Mouse (Mus musculus): Measurements from ENCODE around the gene Ablim1. TPM values are rescaled to one million over a fixed set of nuclear protein-coding genes. Genes with fewer than 3 reads are reported as not detected.

The Ablim1 gene
- polyA plus RNA-seq, 1 experiment from 2014 or later = 29.2 TPM

DNA sequence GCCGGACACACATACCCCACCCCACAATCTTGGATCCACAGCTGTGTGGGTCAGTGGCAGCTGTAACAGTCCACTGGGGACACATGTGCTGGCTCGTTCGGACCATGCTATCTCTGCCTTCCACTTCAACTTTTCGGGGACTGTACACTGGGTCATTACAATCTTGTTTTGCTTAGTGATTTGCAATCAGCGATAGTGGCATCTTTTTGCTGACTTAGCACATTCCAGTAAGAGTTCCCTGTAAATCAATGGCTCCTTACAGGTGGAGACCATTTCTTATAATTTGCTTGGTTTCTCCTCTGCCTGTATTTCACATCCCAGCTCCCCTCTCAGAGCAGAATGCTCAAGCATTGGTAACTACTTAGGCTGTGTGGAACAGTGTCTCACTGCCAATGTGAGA lies 140.7 kb downstream of the Ablim1 start:
- Histone ChIP-seq H3K9ac (ENCODE audit: low read depth, low read length) (no peak overlapping the region), H3K36me3 (ENCODE audit: control insufficient read depth, insufficient read depth, low read length) (no peaks in the 10 kb centered on the region), H3K9me3 (ENCODE audit: control insufficient read depth, low read length) (no peaks in the 10 kb centered on the region), H3K4me3 (ENCODE audit: low read length) (no peak overlapping the region), H3K4me2 (ENCODE audit: low read depth, low read length) (no peak overlapping the region), H3K4me1 (ENCODE audit: control insufficient read depth, insufficient read depth, low read length) (no peaks in the 10 kb centered on the region), H3K27ac (ENCODE audit: low read length) (no peak overlapping the region), H3K27me3 (replicated peaks; ENCODE audit: control insufficient read depth, insufficient read depth, low read length) (no peaks in the 10 kb centered on the region)
- no peak for ATAC-seq
- 68% methylated on average over 5 of the region's 5 CpGs for WGBS

DNA sequence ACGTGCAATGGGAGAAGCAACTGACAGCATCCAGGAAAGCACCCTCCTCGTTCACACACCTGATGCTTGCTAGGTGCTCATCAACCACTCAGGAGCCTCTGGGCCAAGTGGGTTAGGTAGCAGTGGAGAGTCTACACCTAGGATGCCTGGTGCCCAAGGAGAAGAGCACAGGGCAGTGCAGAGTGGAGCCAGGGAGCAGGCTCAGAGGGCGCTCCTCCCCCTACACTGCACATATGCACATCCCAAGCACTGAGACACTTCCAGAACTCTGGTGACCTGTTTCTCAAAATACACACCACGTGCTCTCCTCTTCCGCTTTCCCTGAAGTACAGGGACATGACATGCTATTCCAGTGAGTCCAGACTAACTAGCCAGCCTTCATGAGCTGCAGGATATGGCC lies 142.4 kb downstream of the Ablim1 start:
- Histone ChIP-seq H3K27ac (ENCODE audit: low read length) (no peak overlapping the region), H3K36me3 (ENCODE audit: control insufficient read depth, insufficient read depth, low read length) (no peaks in the 10 kb centered on the region), H3K27me3 (replicated peaks; ENCODE audit: control insufficient read depth, insufficient read depth, low read length) (no peaks in the 10 kb centered on the region), H3K9ac (ENCODE audit: low read depth, low read length) (no peak overlapping the region), H3K4me2 (ENCODE audit: low read depth, low read length) (no peak overlapping the region), H3K9me3 (ENCODE audit: control insufficient read depth, low read length) (no peaks in the 10 kb centered on the region), H3K4me1 (ENCODE audit: control insufficient read depth, insufficient read depth, low read length) (no peaks in the 10 kb centered on the region), H3K4me3 (ENCODE audit: low read length) (no peak overlapping the region)
- 85% methylated on average over 5 of the region's 5 CpGs for WGBS
- no peak for ATAC-seq

DNA sequence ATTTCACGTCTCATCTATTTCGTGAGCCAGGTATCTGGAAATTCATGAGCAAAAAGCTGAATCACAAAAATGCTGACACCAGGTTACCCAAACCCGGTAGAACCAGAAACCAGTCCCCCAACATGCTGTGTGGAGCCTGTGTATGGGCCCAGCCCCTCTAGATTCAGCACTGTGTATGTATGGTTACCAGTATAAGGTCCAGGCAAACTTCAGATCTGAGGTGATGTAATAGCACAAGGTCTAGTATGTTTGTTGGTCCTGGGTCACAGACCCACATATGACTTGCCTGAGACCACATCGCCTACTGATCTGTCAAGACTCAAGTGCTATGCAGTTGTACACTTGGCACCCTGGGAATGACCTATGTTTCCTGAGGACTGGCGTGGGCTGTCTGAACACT lies 143.8 kb downstream of the Ablim1 start:
- 86% methylated on average over 5 of the region's 5 CpGs for WGBS
- Histone ChIP-seq H3K9ac (ENCODE audit: low read depth, low read length) (no peak overlapping the region), H3K36me3 (ENCODE audit: control insufficient read depth, insufficient read depth, low read length) (no peaks in the 10 kb centered on the region), H3K4me1 (ENCODE audit: control insufficient read depth, insufficient read depth, low read length) (no peaks in the 10 kb centered on the region), H3K4me3 (ENCODE audit: low read length) (no peak overlapping the region), H3K4me2 (ENCODE audit: low read depth, low read length) (no peak overlapping the region), H3K27ac (ENCODE audit: low read length) (no peak overlapping the region), H3K27me3 (replicated peaks; ENCODE audit: control insufficient read depth, insufficient read depth, low read length) (no peaks in the 10 kb centered on the region), H3K9me3 (ENCODE audit: control insufficient read depth, low read length) (no peaks in the 10 kb centered on the region)
- no peak for ATAC-seq

DNA sequence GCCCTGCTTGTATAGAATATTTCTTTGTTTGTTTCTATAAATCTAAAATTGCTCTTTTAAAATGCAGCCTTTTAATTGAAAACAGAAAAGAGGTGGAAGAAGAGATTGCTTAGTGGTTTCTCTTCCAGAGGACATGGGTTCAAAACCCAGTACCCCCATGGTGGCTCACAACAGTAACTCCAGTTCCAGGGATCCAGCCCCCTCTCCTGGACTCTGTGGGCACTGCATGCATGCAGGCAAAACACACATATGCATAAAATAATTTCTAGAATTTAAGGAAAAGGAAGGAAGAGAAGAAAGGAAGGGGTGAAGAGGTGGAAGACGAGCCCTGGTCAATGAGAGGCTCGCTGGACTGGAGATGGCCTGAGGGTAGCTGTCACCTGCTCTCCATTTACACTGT lies 145.2 kb downstream of the Ablim1 start:
- Histone ChIP-seq H3K27me3 (replicated peaks; ENCODE audit: control insufficient read depth, insufficient read depth, low read length) (no peaks in the 10 kb centered on the region), H3K9me3 (ENCODE audit: control insufficient read depth, low read length) (no peaks in the 10 kb centered on the region), H3K4me3 (ENCODE audit: low read length) (no peak overlapping the region), H3K36me3 (ENCODE audit: control insufficient read depth, insufficient read depth, low read length) (no peaks in the 10 kb centered on the region), H3K9ac (ENCODE audit: low read depth, low read length) (no peak overlapping the region), H3K4me1 (ENCODE audit: control insufficient read depth, insufficient read depth, low read length) (no peaks in the 10 kb centered on the region), H3K27ac (ENCODE audit: low read length) (no peak overlapping the region), H3K4me2 (ENCODE audit: low read depth, low read length) (no peak overlapping the region)
- WGBS = 90% methylated on average over 2 of the region's 2 CpGs
- ATAC-seq = no peak

DNA sequence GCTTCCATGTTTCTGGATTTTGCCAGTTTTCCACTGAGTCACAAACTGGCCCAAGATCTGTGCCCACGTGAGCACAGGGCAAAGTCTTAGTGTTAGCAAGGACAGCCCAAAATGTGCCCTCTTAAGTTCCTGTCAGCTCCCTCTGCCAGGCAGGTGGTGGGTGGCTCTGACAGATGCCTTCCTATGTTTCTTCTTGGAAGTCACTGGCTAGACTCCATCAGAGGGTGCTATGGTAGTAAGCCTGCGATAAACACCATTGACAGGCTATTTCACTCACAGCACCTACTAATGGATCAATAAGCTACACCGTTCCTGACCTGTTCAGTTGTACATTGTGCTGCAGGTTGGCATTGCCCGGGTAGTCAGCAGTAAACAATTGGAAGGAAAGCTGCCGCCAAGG lies 147.0 kb downstream of the Ablim1 start:
- Histone ChIP-seq H3K36me3 (ENCODE audit: control insufficient read depth, insufficient read depth, low read length) (no peaks in the 10 kb centered on the region), H3K27ac (ENCODE audit: low read length) (no peak overlapping the region), H3K4me2 (ENCODE audit: low read depth, low read length) (no peak overlapping the region), H3K9me3 (ENCODE audit: control insufficient read depth, low read length) (no peaks in the 10 kb centered on the region), H3K27me3 (replicated peaks; ENCODE audit: control insufficient read depth, insufficient read depth, low read length) (no peaks in the 10 kb centered on the region), H3K4me3 (ENCODE audit: low read length) (no peak overlapping the region), H3K4me1 (ENCODE audit: control insufficient read depth, insufficient read depth, low read length) (no peaks in the 10 kb centered on the region), H3K9ac (ENCODE audit: low read depth, low read length) (no peak overlapping the region)
- no peak for ATAC-seq
- WGBS = 83% methylated on average over 5 of the region's 5 CpGs

DNA sequence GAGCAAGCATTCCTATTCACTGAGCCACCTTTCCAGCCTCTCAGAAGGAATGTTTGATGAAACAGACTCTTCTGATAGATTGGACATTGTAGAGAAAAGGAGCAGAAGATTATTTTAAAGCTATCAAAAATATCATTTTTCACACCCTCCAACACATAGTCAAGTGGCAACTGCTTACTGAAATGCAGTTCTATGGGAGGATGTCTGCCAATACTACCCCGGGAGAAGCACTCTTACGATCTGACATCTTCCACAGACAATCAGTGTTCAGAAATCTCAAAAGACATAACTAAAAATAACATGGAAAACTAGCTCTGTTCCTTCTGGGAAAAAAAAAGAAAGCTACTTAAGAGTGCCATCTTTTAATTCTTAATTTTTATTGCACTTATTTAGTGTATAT lies 149.8 kb downstream of the Ablim1 start:
- no peak for ATAC-seq
- Histone ChIP-seq H3K4me2 (ENCODE audit: low read depth, low read length) (no peak overlapping the region), H3K27me3 (replicated peaks; ENCODE audit: control insufficient read depth, insufficient read depth, low read length) (no peaks in the 10 kb centered on the region), H3K9me3 (ENCODE audit: control insufficient read depth, low read length) (no peaks in the 10 kb centered on the region), H3K27ac (ENCODE audit: low read length) (no peak overlapping the region), H3K9ac (ENCODE audit: low read depth, low read length) (no peak overlapping the region), H3K4me3 (ENCODE audit: low read length) (no peak overlapping the region), H3K36me3 (ENCODE audit: control insufficient read depth, insufficient read depth, low read length) (no peaks in the 10 kb centered on the region), H3K4me1 (ENCODE audit: control insufficient read depth, insufficient read depth, low read length) (no peaks in the 10 kb centered on the region)
- whole genome bisulfite sequencing = 76% methylated on average over 2 of the region's 2 CpGs

DNA sequence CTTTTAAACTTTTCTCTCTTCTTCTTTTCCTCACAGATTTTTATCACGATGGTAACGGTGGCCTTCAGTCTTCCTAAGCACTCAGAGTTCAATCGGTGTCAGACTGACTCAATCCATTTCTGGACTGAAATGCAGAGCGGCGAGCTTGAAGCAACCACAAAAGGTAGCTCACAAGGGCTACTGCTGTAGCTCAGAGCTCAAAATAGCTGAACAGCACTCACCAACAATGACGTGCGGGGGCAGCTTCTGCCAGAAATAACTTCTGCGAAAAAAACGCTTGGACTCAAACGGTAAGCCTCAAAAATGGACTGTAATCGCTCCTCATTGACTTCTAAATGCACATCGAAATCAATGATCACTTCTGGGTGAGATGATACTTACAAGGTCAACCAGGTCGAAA lies 151.4 kb downstream of the Ablim1 start:
- no peak overlapping the region for H3K9ac ChIP-seq (ENCODE audit: low read depth, low read length)
- no peaks in the 10 kb centered on the region for H3K4me1 ChIP-seq (ENCODE audit: control insufficient read depth, insufficient read depth, low read length)
- H3K9me3 ChIP-seq (ENCODE audit: control insufficient read depth, low read length) = no peaks in the 10 kb centered on the region
- H3K4me2 ChIP-seq (ENCODE audit: low read depth, low read length) = no peak overlapping the region
- no peak overlapping the region for H3K27ac ChIP-seq (ENCODE audit: low read length)
- no peak overlapping the region for H3K4me3 ChIP-seq (ENCODE audit: low read length)
- no peaks in the 10 kb centered on the region for H3K36me3 ChIP-seq (ENCODE audit: control insufficient read depth, insufficient read depth, low read length)
- ATAC-seq = no peak
- H3K27me3 ChIP-seq (replicated peaks; ENCODE audit: control insufficient read depth, insufficient read depth, low read length) = no peaks in the 10 kb centered on the region
- 85% methylated on average over 13 of the region's 13 CpGs for WGBS

DNA sequence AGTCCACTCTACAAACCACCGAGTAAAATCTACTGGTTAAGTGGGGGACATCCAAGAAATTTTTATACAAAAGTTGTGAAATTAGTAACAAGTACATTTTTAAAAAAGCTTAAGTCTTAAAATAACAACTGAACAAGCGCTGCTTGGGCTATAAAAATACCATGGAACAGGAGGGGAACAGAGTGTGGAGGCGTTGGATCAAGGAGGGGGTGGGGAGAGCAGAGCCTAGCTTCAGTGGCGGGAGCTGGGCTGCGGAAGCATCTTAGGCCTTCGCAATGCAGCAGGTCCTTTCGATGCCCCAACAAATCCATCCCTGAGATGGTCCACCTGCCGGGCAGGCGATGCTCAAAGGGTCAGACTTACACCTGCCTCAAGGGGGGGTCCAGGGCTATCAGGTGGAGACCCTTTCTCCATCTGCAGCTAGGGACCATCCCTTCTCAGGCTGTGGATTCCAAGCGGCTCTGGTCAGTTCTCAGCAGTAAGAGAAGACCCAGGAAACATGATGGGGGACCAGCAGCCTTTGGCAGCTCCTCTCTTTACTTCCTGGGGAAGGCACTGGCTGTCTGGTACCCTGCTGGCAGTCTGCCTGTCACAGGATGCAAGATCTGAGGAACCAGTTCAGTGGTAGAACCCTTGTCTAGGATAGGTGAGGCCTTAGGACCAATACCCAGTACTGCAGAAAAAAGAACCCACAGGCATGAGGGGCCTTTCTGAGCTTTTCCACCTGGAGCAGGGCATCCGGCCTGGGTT lies 152.6 kb downstream of the Ablim1 start:
- ATAC-seq = no peak
- H3K27me3 ChIP-seq (replicated peaks; ENCODE audit: control insufficient read depth, insufficient read depth, low read length) = no peaks in the 10 kb centered on the region
- no peaks in the 10 kb centered on the region for H3K4me1 ChIP-seq (ENCODE audit: control insufficient read depth, insufficient read depth, low read length)
- no peak overlapping the region for H3K27ac ChIP-seq (ENCODE audit: low read length)
- no peaks in the 10 kb centered on the region for H3K36me3 ChIP-seq (ENCODE audit: control insufficient read depth, insufficient read depth, low read length)
- H3K4me3 ChIP-seq (ENCODE audit: low read length) = no peak overlapping the region
- H3K4me2 ChIP-seq (ENCODE audit: low read depth, low read length) = no peak overlapping the region
- H3K9me3 ChIP-seq (ENCODE audit: control insufficient read depth, low read length) = no peaks in the 10 kb centered on the region
- 71% methylated on average over 11 of the region's 11 CpGs for WGBS
- no peak overlapping the region for H3K9ac ChIP-seq (ENCODE audit: low read depth, low read length)

DNA sequence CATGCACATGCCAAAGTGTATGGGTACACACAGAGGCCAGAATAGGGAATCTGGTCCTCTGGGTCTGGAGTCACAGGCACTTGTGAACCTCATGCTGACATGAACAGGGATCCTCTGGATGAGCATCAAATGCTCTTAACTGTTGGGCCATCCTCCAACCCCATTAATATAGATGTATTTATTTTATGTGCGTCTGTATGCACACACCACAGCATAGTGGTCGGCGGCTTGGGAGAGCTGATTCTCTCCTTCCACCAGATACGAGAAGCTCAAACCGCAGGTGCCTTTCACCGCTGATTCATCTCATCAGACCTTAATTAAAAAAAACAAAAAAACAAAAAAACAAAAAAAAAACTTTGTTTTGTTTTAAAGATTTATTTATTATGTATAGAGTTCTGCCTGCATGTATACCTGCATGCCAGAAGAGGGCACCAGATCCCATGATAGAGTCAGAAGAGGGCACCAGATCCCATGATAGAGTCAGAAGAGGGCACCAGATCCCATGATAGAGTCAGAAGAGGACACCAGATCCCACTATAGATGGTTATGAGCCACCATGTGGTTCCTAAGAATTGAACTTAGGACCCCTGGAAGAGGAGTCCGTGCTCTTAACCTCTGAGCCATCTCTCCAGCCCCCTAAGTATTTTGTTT lies 153.6 kb downstream of the Ablim1 start:
- no peak overlapping the region for H3K4me2 ChIP-seq (ENCODE audit: low read depth, low read length)
- no peak overlapping the region for H3K9ac ChIP-seq (ENCODE audit: low read depth, low read length)
- no peaks in the 10 kb centered on the region for H3K27me3 ChIP-seq (replicated peaks; ENCODE audit: control insufficient read depth, insufficient read depth, low read length)
- 64% methylated on average over 7 of the region's 7 CpGs for WGBS
- no peak overlapping the region for H3K4me3 ChIP-seq (ENCODE audit: low read length)
- no peaks in the 10 kb centered on the region for H3K9me3 ChIP-seq (ENCODE audit: control insufficient read depth, low read length)
- no peaks in the 10 kb centered on the region for H3K36me3 ChIP-seq (ENCODE audit: control insufficient read depth, insufficient read depth, low read length)
- H3K27ac ChIP-seq (ENCODE audit: low read length) = no peak overlapping the region
- 0 out of 2 replicates have a peak, but pooled peaks have one; percentile 36 for ATAC-seq
- H3K4me1 ChIP-seq (ENCODE audit: control insufficient read depth, insufficient read depth, low read length) = no peaks in the 10 kb centered on the region

All from intestine, embryonic 16.5 days (tissue).